Mouse (Mus musculus) MEL (cell line): ENCODE data around the gene Itsn1.

ENCODE experiments used
- CHD2 ChIP-seq: IDR thresholded peaks from 2 replicates; pipeline ENCODE4 v1.6.1; 2011; ENCODE audit warnings: low read length, improper control_type of control experiment
- CTCF ChIP-seq, 3 experiments: IDR thresholded peaks in 2 of 3; conservative IDR thresholded peaks in 1 of 3; 2 replicates each; pipeline ENCODE4 v1.5.1; 2011 to 2012; ENCODE audit warnings: low read length in 3 of 3, low read depth in 2 of 3, mild to moderate bottlenecking in 2 of 3, improper control_type of control experiment in 1 of 3, inconsistent platforms in 1 of 3, mixed read lengths in 1 of 3, moderate library complexity in 1 of 3; ENCODE audit not compliant: control insufficient read depth in 1 of 3, insufficient read depth in 1 of 3, poor library complexity in 1 of 3, severe bottlenecking in 1 of 3
- ELF1 ChIP-seq: IDR thresholded peaks from 2 replicates; pipeline ENCODE4 v1.6.1; 2014; ENCODE audit warnings: low read depth, mild to moderate bottlenecking, inconsistent platforms, low read length, improper control_type of control experiment, moderate library complexity
- ETS1 ChIP-seq: IDR thresholded peaks from 2 replicates; pipeline ENCODE4 v1.6.1; 2012; ENCODE audit warnings: low read depth, mild to moderate bottlenecking, inconsistent platforms, low read length, improper control_type of control experiment, moderate library complexity
- GATA1 ChIP-seq: IDR thresholded peaks from 2 replicates; pipeline ENCODE4 v1.6.1; 2011; ENCODE audit warnings: low read depth, low read length, improper control_type of control experiment
- MAFK ChIP-seq: IDR thresholded peaks from 2 replicates; pipeline ENCODE4 v1.6.1; 2011; ENCODE audit warnings: low read depth, mild to moderate bottlenecking, low read length, improper control_type of control experiment, borderline replicate concordance
- MAX ChIP-seq: IDR thresholded peaks from 2 replicates; pipeline ENCODE4 v1.6.1; 2011; ENCODE audit warnings: low read length, improper control_type of control experiment
- MXI1 ChIP-seq: IDR thresholded peaks from 2 replicates; pipeline ENCODE4 v1.6.1; 2011; ENCODE audit warnings: mild to moderate bottlenecking, low read depth, low read length, improper control_type of control experiment
- POLR2A ChIP-seq, 2 experiments: IDR thresholded peaks; 2 replicates each; pipeline ENCODE4 v1.6.1; 2011 to 2012; ENCODE audit warnings: low read length in 2 of 2, mild to moderate bottlenecking in 2 of 2, control low read depth in 1 of 2, improper control_type of control experiment in 1 of 2, low read depth in 1 of 2, moderate library complexity in 1 of 2; ENCODE audit not compliant: control insufficient read depth in 1 of 2, insufficient read depth in 1 of 2, poor library complexity in 1 of 2
- POLR2AphosphoS2 ChIP-seq: IDR thresholded peaks from 2 replicates; pipeline ENCODE4 v1.6.1; 2011; ENCODE audit warnings: low read length, improper control_type of control experiment
- RAD21 ChIP-seq: IDR thresholded peaks from 2 replicates; pipeline ENCODE4 v1.6.1; 2011; ENCODE audit warnings: mild to moderate bottlenecking, low read depth, low read length, improper control_type of control experiment
- TAL1 ChIP-seq: IDR thresholded peaks from 2 replicates; pipeline ENCODE4 v1.6.1; 2012; ENCODE audit warnings: mild to moderate bottlenecking, inconsistent platforms, low read length, moderate library complexity, mixed read lengths
- TCF12 ChIP-seq: IDR thresholded peaks from 2 replicates; pipeline ENCODE4 v1.6.1; 2014; ENCODE audit warnings: low read depth, mild to moderate bottlenecking, inconsistent platforms, low read length, improper control_type of control experiment, moderate library complexity
- ZKSCAN1 ChIP-seq: IDR thresholded peaks from 2 replicates; pipeline ENCODE4 v1.6.1; 2012; ENCODE audit warnings: low read depth, mild to moderate bottlenecking, inconsistent platforms, low read length, improper control_type of control experiment, moderate library complexity

- TF ChIP-seq TCF12: no peak
- TF ChIP-seq POLR2AphosphoS2: no peak
- no peak for TF ChIP-seq MAFK
- no peak for TF ChIP-seq ELF1
- TF ChIP-seq CHD2: no peak
- TF ChIP-seq POLR2A (IDR thresholded peaks at IDR 0.05; ENCODE audit: control insufficient read depth in 1 of 2, insufficient read depth in 1 of 2, low read depth in 1 of 2, low read length in 2 of 2, poor library complexity in 1 of 2): no peak
- no peak for TF ChIP-seq ZKSCAN1
- no peak for TF ChIP-seq TAL1
- TF ChIP-seq CTCF (IDR thresholded peaks at IDR 0.05 in 2 of 3, conservative IDR thresholded peaks at IDR 0.05 in 1 of 3; ENCODE audit: control insufficient read depth in 1 of 3, insufficient read depth in 1 of 3, low read depth in 2 of 3, low read length in 3 of 3, poor library complexity in 1 of 3, severe bottlenecking in 1 of 3): no peak
- TF ChIP-seq GATA1: no peak
- no peak for TF ChIP-seq MXI1
- TF ChIP-seq ETS1: no peak
- no peak for TF ChIP-seq MAX
- TF ChIP-seq RAD21: no peak
Measured at GRCm38 (mm10) chr16:91927911-91928630, 199.0 kb downstream of the Itsn1 start.
